Mouse (Mus musculus): ENCODE measurements around the gene Eogt.

DNA sequence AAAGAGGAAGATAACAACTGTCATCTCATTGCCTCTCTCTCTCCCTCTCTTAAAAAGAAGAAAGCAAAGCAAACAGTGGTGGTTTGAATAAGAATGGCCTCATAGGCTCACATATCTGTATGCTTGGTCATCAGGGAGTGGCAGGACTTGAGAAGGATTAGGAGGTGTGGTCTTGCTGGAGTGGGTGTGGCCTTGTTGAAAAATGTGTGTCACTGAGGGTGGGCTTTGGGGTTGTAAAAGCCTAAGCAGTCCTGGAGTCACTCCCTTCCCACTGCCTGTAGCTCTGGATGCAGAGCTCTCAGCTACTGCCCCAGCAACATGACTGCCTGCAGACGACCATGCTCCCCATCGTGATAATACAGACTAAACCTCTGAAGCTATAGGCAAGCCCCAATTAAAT is 66.6 kb downstream of the Eogt start:
- TF ChIP-seq CTCF (conservative IDR thresholded peaks at IDR 0.05; ENCODE audit: low read length) (no peak), NANOG (IDR thresholded peaks at IDR 0.05; ENCODE audit: borderline replicate concordance, low read length) (no peak), POU5F1 (IDR thresholded peaks at IDR 0.05; ENCODE audit: borderline replicate concordance, low read length) (no peak)

All from E14TG2a.4 (cell line).